Mouse (Mus musculus) CH12.LX (cell line): ENCODE results near the gene Phykpl. TPM values are rescaled to one million over a fixed set of nuclear protein-coding genes. Genes with fewer than 3 reads are reported as not detected.
A peak's percentile ranks its signal among the peaks of the same experiment; 100 is the strongest.

Experiments used
- DNase-seq: peaks from one replicate; pipeline ENCODE4 v3.0.0-alpha.2; 2013; ENCODE audit errors: extremely low read depth
- H3K27ac ChIP-seq: 2 replicates; pipeline ENCODE4 v1.5.1; 2012; ENCODE audit warnings: low read depth, mild to moderate bottlenecking, control low read depth, moderate library complexity; ENCODE audit not compliant: insufficient read depth
- H3K27me3 ChIP-seq: replicated peaks from 2 replicates; pipeline ENCODE3; 2012; ENCODE audit warnings: inconsistent platforms
- H3K36me3 ChIP-seq, 2 experiments: replicated peaks in 1 of 2; 2 replicates each; pipeline versions ENCODE3 to v1.6.1; 2012; ENCODE audit warnings: inconsistent platforms in 1 of 2, low read length in 1 of 2, mild to moderate bottlenecking in 1 of 2, mixed read lengths in 1 of 2, moderate library complexity in 1 of 2; ENCODE audit not compliant: control insufficient read depth in 1 of 2, insufficient read depth in 1 of 2
- H3K4me1 ChIP-seq, 2 experiments: 2 replicates each; pipeline ENCODE4 v1.6.1; 2012; ENCODE audit warnings: inconsistent platforms in 1 of 2, moderate library complexity in 1 of 2; ENCODE audit not compliant: insufficient read depth in 2 of 2, control insufficient read depth in 1 of 2
- H3K4me2 ChIP-seq: 2 replicates; pipeline ENCODE4 v1.6.1; 2012; ENCODE audit warnings: low read depth, mild to moderate bottlenecking, control low read depth; ENCODE audit not compliant: poor library complexity, insufficient read depth, severe bottlenecking
- H3K4me3 ChIP-seq, 3 experiments: fragments of 150-350 bp in 1 of 3; sonication (generic) in 1 of 3; replicated peaks in 1 of 3; 2 replicates each; pipeline versions ENCODE3 to v1.5.1; 2011 to 2012; ENCODE audit warnings: low read depth in 2 of 3, low read length in 2 of 3, mild to moderate bottlenecking in 2 of 3, moderate library complexity in 2 of 3, control low read depth in 1 of 3, improper control_type of control experiment in 1 of 3, inconsistent platforms in 1 of 3, mixed read lengths in 1 of 3; ENCODE audit not compliant: poor library complexity in 1 of 3
- H3K79me2 ChIP-seq: replicated peaks from 2 replicates; pipeline ENCODE4 v1.6.1; 2012; ENCODE audit warnings: mild to moderate bottlenecking, moderate library complexity; ENCODE audit not compliant: control insufficient read depth, poor library complexity, insufficient read depth, severe bottlenecking; ENCODE audit errors: extremely low read depth
- H3K9ac ChIP-seq: 2 replicates; pipeline ENCODE4 v1.6.1; 2012; ENCODE audit warnings: low read depth, mild to moderate bottlenecking, control low read depth, moderate library complexity; ENCODE audit not compliant: insufficient read depth
- H3K9me3 ChIP-seq: replicated peaks from 2 replicates; pipeline ENCODE3; 2012; ENCODE audit warnings: low read length, inconsistent platforms, mixed read lengths
- CHD2 ChIP-seq: IDR thresholded peaks from 2 replicates; pipeline ENCODE4 v1.6.1; 2011; ENCODE audit warnings: low read length, improper control_type of control experiment
- CTCF ChIP-seq, 2 experiments: IDR thresholded peaks in 1 of 2; conservative IDR thresholded peaks in 1 of 2; 2 replicates each; pipeline ENCODE4 v1.5.1; 2011 to 2012; ENCODE audit warnings: low read depth in 2 of 2, low read length in 2 of 2, improper control_type of control experiment in 1 of 2, inconsistent platforms in 1 of 2, mild to moderate bottlenecking in 1 of 2, moderate library complexity in 1 of 2
- E2F4 ChIP-seq: IDR thresholded peaks from 2 replicates; pipeline ENCODE4 v1.6.1; 2011; ENCODE audit warnings: low read depth, low read length, improper control_type of control experiment; ENCODE audit not compliant: insufficient replicate concordance
- HCFC1 ChIP-seq: IDR thresholded peaks from 2 replicates; pipeline ENCODE4 v1.6.1; 2012; ENCODE audit warnings: low read depth, mild to moderate bottlenecking, inconsistent platforms, low read length, improper control_type of control experiment
- JUN ChIP-seq: IDR thresholded peaks from 2 replicates; pipeline ENCODE4 v1.6.1; 2011; ENCODE audit warnings: low read depth, mild to moderate bottlenecking, low read length, improper control_type of control experiment, moderate library complexity; ENCODE audit not compliant: insufficient read depth
- MEF2A ChIP-seq: IDR thresholded peaks from 2 replicates; pipeline ENCODE4 v1.6.1; 2014; ENCODE audit warnings: low read depth, mild to moderate bottlenecking, inconsistent platforms, low read length, improper control_type of control experiment, borderline replicate concordance
- MYC ChIP-seq: IDR thresholded peaks from 2 replicates; pipeline ENCODE4 v1.6.1; 2011; ENCODE audit warnings: low read depth, mild to moderate bottlenecking, improper control_type of control experiment, low read length
- NELFE ChIP-seq: IDR thresholded peaks from 2 replicates; pipeline ENCODE4 v1.6.1; 2011; ENCODE audit warnings: low read depth, low read length, improper control_type of control experiment
- NRF1 ChIP-seq: IDR thresholded peaks from 2 replicates; pipeline ENCODE4 v1.6.1; 2014; ENCODE audit warnings: low read depth, mild to moderate bottlenecking, inconsistent platforms, low read length, improper control_type of control experiment, moderate library complexity
- PAX5 ChIP-seq: IDR thresholded peaks from 2 replicates; pipeline ENCODE4 v1.6.1; 2012; ENCODE audit warnings: low read length, inconsistent platforms, mixed read lengths
- POLR2A ChIP-seq: IDR thresholded peaks from 2 replicates; pipeline ENCODE4 v1.6.1; 2011; ENCODE audit warnings: low read depth, mild to moderate bottlenecking, improper control_type of control experiment, low read length
- POLR2AphosphoS2 ChIP-seq: IDR thresholded peaks from 2 replicates; pipeline ENCODE4 v1.6.1; 2011; ENCODE audit warnings: low read depth, low read length, improper control_type of control experiment
- RAD21 ChIP-seq: IDR thresholded peaks from 2 replicates; pipeline ENCODE4 v1.6.1; 2011; ENCODE audit warnings: low read depth, mild to moderate bottlenecking, low read length, improper control_type of control experiment, moderate library complexity
- RCOR1 ChIP-seq: conservative IDR thresholded peaks from 2 replicates; pipeline ENCODE4 v1.6.1; 2012; ENCODE audit warnings: low read depth, mild to moderate bottlenecking, inconsistent platforms, low read length, improper control_type of control experiment
- SIN3A ChIP-seq: IDR thresholded peaks from 2 replicates; pipeline ENCODE4 v1.6.1; 2012; ENCODE audit warnings: low read length, improper control_type of control experiment, inconsistent platforms
- TBP ChIP-seq: conservative IDR thresholded peaks from 2 replicates; pipeline ENCODE4 v1.6.1; 2011; ENCODE audit warnings: low read depth, low read length, improper control_type of control experiment
- TCF12 ChIP-seq: IDR thresholded peaks from 2 replicates; pipeline ENCODE4 v1.6.1; 2014; ENCODE audit warnings: low read depth, mild to moderate bottlenecking, inconsistent platforms, low read length, improper control_type of control experiment
- USF1 ChIP-seq: IDR thresholded peaks from 2 replicates; pipeline ENCODE4 v1.6.1; 2014; ENCODE audit warnings: low read depth, mild to moderate bottlenecking, inconsistent platforms, low read length, improper control_type of control experiment
- ZMIZ1 ChIP-seq: IDR thresholded peaks from 2 replicates; pipeline ENCODE4 v1.6.1; 2012; ENCODE audit warnings: low read depth, mild to moderate bottlenecking, inconsistent platforms, low read length, improper control_type of control experiment
- ZNF384 ChIP-seq: IDR thresholded peaks from 2 replicates; pipeline ENCODE4 v1.6.1; 2012; ENCODE audit warnings: low read depth, low read length, improper control_type of control experiment, inconsistent platforms
- dilution Hi-C: fragments of 300-500 bp; cut with MboI; formaldehyde crosslinking; loops from 2 replicates; pipeline ENCODE4 v1.14.3; 2020; ENCODE audit warnings: low sequenced_read_pairs; ENCODE audit not compliant: extremely low pct_unique_long_range_greater_than_20kb, extremely low pct_ligation_motif_present
- in situ Hi-C: fragments of 300-500 bp; cut with MboI; formaldehyde crosslinking; loops from 3 replicates; pipeline ENCODE4 v1.14.3; 2019; ENCODE audit warnings: low sequenced_read_pairs, low pct_ligation_motif_present, low pct_unique_long_range_greater_than_20kb, mixed read lengths
- polyA plus RNA-seq: library from polyadenylated mRNA; unstranded; fragments of >175 nt; gene quantifications from 2 replicates; pipeline ENCODE4 v1.2.1, GENCODE M21; 2012; ENCODE audit warnings: low read depth; ENCODE audit not compliant: insufficient read length
- total RNA-seq, 2 experiments: library from RNA; depleted of rRNA; stranded (reverse); fragments of 300-350 nt in 1 of 2; fragments of >200 nt in 1 of 2; gene quantifications; 2 replicates each; pipeline ENCODE4 v1.2.3; 2012 to 2014

Phykpl gene
- total and polyA plus RNA-seq, 3 experiments = 25.2 to 44.0 (median 30.9) TPM

GRCm38 (mm10) chr11:51652889-51653418 lies 68.4 kb downstream of the Phykpl start:
- Histone ChIP-seq H3K4me3 (no peak overlapping the region), H3K9ac (no peak overlapping the region), H3K79me2 (peaks cover 6% of the 10 kb centered on the region; the same call in 1 of the 2 replicates), H3K4me1 (peaks cover 14 to 21% of the 10 kb centered on the region in 2 experiments), H3K4me2 (no peak overlapping the region), H3K27ac (no peak overlapping the region), H3K27me3 (no peaks in the 10 kb centered on the region), H3K9me3 (peaks cover 8% of the 10 kb centered on the region), H3K36me3 (peaks cover 5 to 26% of the 10 kb centered on the region in 2 experiments)
- in situ Hi-C loops = no loop called here
- DNase-seq = no peak
- dilution Hi-C loops = no loop called here
- peak in 1 of 2 experiments; percentile 34; a peak in 2 of 4 replicates for TF ChIP-seq CTCF (conservative IDR thresholded peaks at IDR 0.05 in 1 of 2, IDR thresholded peaks at IDR 0.05 in 1 of 2; ENCODE audit: low read depth in 2 of 2, low read length in 2 of 2)
- no peak for TF ChIP-seq E2F4
- TF ChIP-seq SIN3A = no peak

- no peak overlapping the region for H3K4me2 ChIP-seq
- TF ChIP-seq HCFC1 (no peak), RAD21 (no peak), USF1 (no peak), MYC (no peak), NELFE (no peak), ZNF384 (no peak), MEF2A (no peak), CTCF (conservative IDR thresholded peaks at IDR 0.05 in 1 of 2, IDR thresholded peaks at IDR 0.05 in 1 of 2; ENCODE audit: low read depth in 2 of 2, low read length in 2 of 2) (no peak), E2F4 (no peak), NRF1 (no peak), CHD2 (no peak), TCF12 (no peak), POLR2AphosphoS2 (no peak), JUN (no peak), TBP (no peak), RCOR1 (no peak), POLR2A (no peak), ZMIZ1 (no peak), PAX5 (no peak)
- no peak overlapping the region for H3K27ac ChIP-seq
- DNase-seq = no peak
- H3K9me3 ChIP-seq = peaks cover 8% of the 10 kb centered on the region
- H3K4me1 ChIP-seq = peaks cover 8 to 19% of the 10 kb centered on the region in 2 experiments
- no peak overlapping the region for H3K4me3 ChIP-seq
- dilution Hi-C loops = no loop called here
- H3K36me3 ChIP-seq = peaks cover 5 to 21% of the 10 kb centered on the region in 2 experiments
- no peaks in the 10 kb centered on the region for H3K27me3 ChIP-seq
- H3K9ac ChIP-seq = no peak overlapping the region
- in situ Hi-C loops = no loop called here
- peaks cover 2% of the 10 kb centered on the region; the same call in 1 of the 2 replicates for H3K79me2 ChIP-seq
These were observed 69.2 kb downstream of the Phykpl start for GRCm38 (mm10) chr11:51653736-51654135.

Other genes with a start within 250 kb of the Phykpl start
- gene Hnrnpab, start 22.1 kb downstream of the Phykpl start, total RNA-seq (2012; rRNA removed) = 893 and 1,222 TPM in 2 replicates
- gene Hnrnpab, start 22.1 kb downstream of the Phykpl start, total RNA-seq (2014; rRNA removed) = 1,100 and 1,160 TPM in 2 replicates
- gene Hnrnpab, start 22.1 kb downstream of the Phykpl start, polyA plus RNA-seq = 2,181 and 2,430 TPM in 2 replicates
- gene Nhp2, start 35.0 kb downstream of the Phykpl start, total RNA-seq (2012; rRNA removed) = 489 and 641 TPM in 2 replicates
- 649 and 722 TPM in 2 replicates for gene Nhp2, start 35.0 kb downstream of the Phykpl start, total RNA-seq (2014; rRNA removed)
- gene Nhp2, start 35.0 kb downstream of the Phykpl start, polyA plus RNA-seq = 847 and 914 TPM in 2 replicates
- 46.6 and 46.7 TPM in 2 replicates for gene Rmnd5b, start 51.1 kb downstream of the Phykpl start, total RNA-seq (2012; rRNA removed)
- 39.0 and 41.1 TPM in 2 replicates for gene Rmnd5b, start 51.1 kb downstream of the Phykpl start, total RNA-seq (2014; rRNA removed)
- 59.5 and 60.2 TPM in 2 replicates for gene Rmnd5b, start 51.1 kb downstream of the Phykpl start, polyA plus RNA-seq
- 19.7 and 21.2 TPM in 2 replicates for gene N4bp3, start 66.1 kb downstream of the Phykpl start, total RNA-seq (2012; rRNA removed)
- gene N4bp3, start 66.1 kb downstream of the Phykpl start, total RNA-seq (2014; rRNA removed) = 17.8 and 19.1 TPM in 2 replicates
- 22.1 and 25.4 TPM in 2 replicates for gene N4bp3, start 66.1 kb downstream of the Phykpl start, polyA plus RNA-seq
- 1.3 and 1.5 TPM in 2 replicates for gene D930048N14Rik, start 66.2 kb downstream of the Phykpl start, total RNA-seq (2012; rRNA removed)
- 0.32 and 0.38 TPM in 2 replicates for gene D930048N14Rik, start 66.2 kb downstream of the Phykpl start, total RNA-seq (2014; rRNA removed)
- 0.78 and 0.81 TPM in 2 replicates for gene D930048N14Rik, start 66.2 kb downstream of the Phykpl start, polyA plus RNA-seq
- 41.8 and 45.1 TPM in 2 replicates for gene 0610009B22Rik, start 104.1 kb downstream of the Phykpl start, total RNA-seq (2012; rRNA removed)
- 68.1 and 68.5 TPM in 2 replicates for gene 0610009B22Rik, start 104.1 kb downstream of the Phykpl start, total RNA-seq (2014; rRNA removed)
- 28.8 and 34.6 TPM in 2 replicates for gene 0610009B22Rik, start 104.1 kb downstream of the Phykpl start, polyA plus RNA-seq
- 6.3 and 7.2 TPM in 2 replicates for gene Sec24a, start 178.9 kb downstream of the Phykpl start, total RNA-seq (2012; rRNA removed)
- gene Sec24a, start 178.9 kb downstream of the Phykpl start, total RNA-seq (2014; rRNA removed) = 4.6 and 5.5 TPM in 2 replicates
- gene Sec24a, start 178.9 kb downstream of the Phykpl start, polyA plus RNA-seq = 12.0 and 16.8 TPM in 2 replicates
- 79.3 and 91.9 TPM in 2 replicates for gene Sar1b, start 178.9 kb downstream of the Phykpl start, total RNA-seq (2012; rRNA removed)
- gene Sar1b, start 178.9 kb downstream of the Phykpl start, total RNA-seq (2014; rRNA removed) = 258 and 264 TPM in 2 replicates
- gene Sar1b, start 178.9 kb downstream of the Phykpl start, polyA plus RNA-seq = 129 and 171 TPM in 2 replicates